12 mouse cellular contexts compared by ENCODE assay signal in genomic region chr10:83530384-83530967, GRCm38 (mm10). TPM values are rescaled to one million over a fixed set of nuclear protein-coding genes. Genes with fewer than 3 reads are reported as not detected.
"Had no signal": no experiment of that assay in that cellular context is flagged by ENCODE, and none has a peak within 500 bp of the region (broad histone marks: within the 10 kb centered on the region; RNA-seq: fewer than 3 reads in every experiment).

No protein-coding gene starts in this region.

- ATAC-seq: midbrain, embryonic 13.5 days had no signal

- H3K9ac ChIP-seq: limb, embryonic 13.5 days; liver, embryonic 14.5 days; midbrain, embryonic 13.5 days; neural tube, embryonic 13.5 days had no signal

- H3K36me3 ChIP-seq: limb, embryonic 13.5 days had no signal

- H3K4me2 ChIP-seq: limb, embryonic 13.5 days; midbrain, embryonic 13.5 days; neural tube, embryonic 13.5 days had no signal

- H3K4me3 ChIP-seq: limb, embryonic 13.5 days; midbrain, embryonic 13.5 days; neural tube, embryonic 13.5 days had no signal

- H3K27ac ChIP-seq: limb, embryonic 13.5 days; liver, embryonic 14.5 days; midbrain, embryonic 13.5 days; neural tube, embryonic 13.5 days had no signal

- H3K27me3 ChIP-seq: neural tube, embryonic 13.5 days had no signal

- DNase-seq: kidney, postnatal 25 days; lung, adult 18-20 months; retina, postnatal 1 day; right cerebral cortex, postnatal 4 days; spleen, adult 18-20 months; thymus, adult 18-20 months; thymus, postnatal 14 days had no signal

- H3K9me3 ChIP-seq: limb, embryonic 13.5 days; midbrain, embryonic 13.5 days had no signal

RNA-seq across cellular contexts. Expression of gene Aldh1l2, which starts 3.5 kb away (rescaled TPM):
- total RNA-seq: monocyte, adult 5-6 weeks had no signal
